Mouse (Mus musculus) lung, postnatal 4 days (tissue): ENCODE measurements around the gene Inpp5d.

Experiments used
- DNase-seq, 2 experiments: peaks; one replicate each; pipeline ENCODE4 v3.0.0; 2021

The Inpp5d gene

DNA sequence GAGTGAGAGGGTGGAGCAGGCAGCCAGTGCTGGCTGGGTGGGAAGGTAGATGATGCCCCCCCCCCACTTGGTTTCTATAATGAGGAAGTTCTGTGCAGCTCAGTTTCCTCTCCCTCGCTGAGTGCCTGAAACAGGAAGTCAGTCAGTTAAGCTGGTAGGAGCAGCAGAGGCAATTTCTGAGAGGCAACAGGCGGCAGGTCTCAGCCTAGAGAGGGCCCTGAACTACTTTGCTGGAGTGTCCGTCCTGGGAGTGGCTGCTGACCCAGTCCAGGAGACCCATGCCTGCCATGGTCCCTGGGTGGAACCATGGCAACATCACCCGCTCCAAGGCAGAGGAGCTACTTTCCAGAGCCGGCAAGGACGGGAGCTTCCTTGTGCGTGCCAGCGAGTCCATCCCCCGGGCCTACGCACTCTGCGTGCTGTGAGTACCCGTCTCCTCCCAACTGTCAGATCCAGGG is at the start of gene Inpp5d:
Gene Inpp5d, plus strand, starts transcription at position 102 of the 458 bp plus-strand sequence.
- DNase-seq: peak; percentile 64 to 70

DNA sequence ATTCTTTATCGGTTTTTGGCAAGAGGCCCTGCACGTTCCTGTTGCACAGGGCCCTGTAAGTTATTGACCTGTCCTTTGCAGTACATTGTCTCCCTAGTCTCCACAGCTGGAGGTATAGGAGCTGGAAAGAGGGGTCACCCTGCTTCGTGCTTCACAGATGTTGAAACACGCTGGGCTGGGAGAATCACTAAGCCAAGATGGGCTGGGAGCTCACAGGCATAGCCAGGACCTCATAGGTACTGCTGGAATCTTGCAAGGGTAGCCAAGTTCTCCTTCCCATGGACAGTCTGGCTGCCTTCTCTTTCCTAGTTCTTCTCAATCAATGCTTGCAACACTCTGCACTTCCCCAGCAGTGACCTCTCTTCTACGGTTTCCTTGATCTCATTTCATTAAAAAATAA is 46.9 kb upstream of the Inpp5d start:
- DNase-seq: no peak

DNA sequence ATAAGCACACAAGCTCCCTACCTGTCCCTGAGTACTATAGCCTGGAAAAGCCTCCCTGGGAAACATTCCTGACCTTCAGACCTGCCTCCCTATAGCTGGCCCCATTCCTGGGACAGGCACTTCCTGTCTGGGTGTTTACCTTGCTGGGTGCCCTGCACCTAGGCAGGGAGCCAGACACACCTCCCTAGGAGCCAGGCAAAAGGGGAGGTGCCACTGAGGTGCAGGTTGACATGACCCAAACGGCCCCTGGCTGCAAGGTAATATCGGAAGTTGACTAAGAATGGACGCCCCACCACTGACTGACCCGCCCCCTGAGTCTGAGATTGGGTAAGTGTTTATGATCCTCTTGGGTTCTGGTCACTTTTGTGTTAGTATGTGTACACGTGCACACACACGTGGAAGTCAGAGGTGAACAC is 46.3 kb upstream of the Inpp5d start, which contains the start of gene Ngef:
Gene Ngef, minus strand, starts transcription at position 71 of the 416 bp plus-strand sequence.
- DNase-seq: peak; percentile 68 to 89

DNA sequence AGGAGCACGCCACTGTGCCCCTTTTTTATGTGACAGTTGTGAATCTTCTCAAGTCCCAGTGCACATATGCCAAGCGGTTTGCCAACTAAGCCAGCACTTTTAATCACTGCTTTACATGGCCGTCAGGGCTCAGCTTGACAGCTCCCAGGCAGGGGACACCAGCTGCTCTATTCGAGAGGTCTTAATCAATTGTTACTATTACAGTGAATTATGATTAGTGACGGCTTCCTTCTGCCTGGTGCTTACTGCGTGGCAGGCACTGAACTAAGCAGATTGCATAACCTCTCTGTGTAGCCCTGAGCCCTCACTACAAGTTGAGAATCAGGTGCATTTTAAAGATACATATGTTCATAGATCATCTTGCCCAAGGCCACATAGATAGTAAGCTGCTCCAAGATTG is 45.8 kb upstream of the Inpp5d start:
- DNase-seq: no peak

DNA sequence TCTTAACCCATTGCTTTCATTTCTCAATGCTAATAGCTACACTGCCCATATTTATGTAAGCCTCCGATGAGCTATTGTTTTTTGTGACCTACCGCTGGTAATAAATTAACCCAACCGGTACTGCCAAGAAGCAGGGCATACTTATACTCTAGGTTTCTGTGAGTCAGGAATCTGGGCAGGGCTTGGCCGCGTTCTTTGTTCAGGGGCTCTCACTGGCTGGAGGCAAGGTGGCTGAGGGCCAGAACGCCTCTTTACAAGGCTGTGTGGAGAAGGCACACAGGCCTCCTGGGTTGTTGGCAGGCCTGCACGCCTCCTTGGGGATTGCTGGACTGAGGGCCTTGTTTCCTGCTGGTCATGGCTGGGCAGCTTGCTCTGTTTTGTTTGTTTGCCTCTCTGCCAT is 45.3 kb upstream of the Inpp5d start:
- peak; percentile 77 to 91 for DNase-seq

DNA sequence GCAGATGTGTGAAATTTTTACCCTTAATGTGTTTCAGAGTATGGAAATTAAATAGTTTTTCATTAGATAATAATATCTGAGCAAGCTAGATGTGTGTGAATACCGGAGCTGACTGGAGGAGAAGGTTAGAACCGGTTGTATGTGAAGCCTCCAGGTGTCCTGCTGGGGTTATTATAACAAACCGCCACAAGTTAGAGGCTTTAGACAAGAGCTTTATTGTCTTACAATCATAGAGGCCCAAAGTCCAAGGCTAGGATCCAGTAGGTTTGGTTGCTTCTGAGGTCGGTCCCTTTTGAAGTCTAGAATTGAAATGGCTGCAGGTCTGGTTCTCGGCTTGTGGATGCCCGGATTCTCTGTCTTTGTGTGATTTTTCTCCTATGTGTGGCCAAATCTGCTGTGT is 41.1 kb upstream of the Inpp5d start:
- no peak for DNase-seq

DNA sequence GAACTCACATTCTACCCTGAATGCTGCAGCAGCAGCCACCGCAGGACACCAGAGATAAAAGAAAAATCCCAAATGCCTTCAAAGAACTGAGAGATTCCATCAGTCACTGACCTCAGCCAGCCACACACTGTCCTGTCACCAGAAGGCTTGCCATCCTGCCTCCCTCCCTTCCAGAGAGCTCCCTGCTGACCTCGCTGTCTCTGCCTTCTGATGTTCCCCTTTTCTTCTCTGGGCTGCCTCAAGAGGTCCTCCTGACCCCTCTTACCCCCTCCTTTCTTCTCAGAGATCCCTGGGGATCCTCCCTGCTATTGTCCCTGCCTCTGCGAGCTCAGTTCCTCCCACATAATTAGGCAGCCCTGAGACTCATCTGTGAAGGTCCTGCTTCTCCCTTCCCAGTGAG is 39.3 kb upstream of the Inpp5d start:
- DNase-seq: no peak

DNA sequence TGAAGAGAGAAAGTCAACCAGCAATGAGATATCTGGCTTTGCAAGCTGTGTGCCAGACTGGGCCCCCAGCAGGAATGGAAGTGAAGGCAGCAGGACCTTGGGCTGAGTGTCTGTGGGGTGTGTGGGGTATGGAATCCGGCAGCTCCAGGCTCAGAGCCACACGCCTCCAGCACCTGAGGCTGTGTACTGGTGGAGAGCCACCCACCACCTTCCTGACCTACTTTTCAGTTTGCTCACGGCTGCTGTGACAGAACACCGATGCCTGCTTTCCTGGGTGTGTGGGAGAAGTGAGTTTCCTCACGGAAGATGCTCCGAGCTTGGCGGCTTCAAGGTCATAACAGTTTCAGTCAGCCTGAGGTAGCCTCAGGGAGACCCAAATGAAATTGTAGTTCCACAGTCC is 30.9 kb upstream of the Inpp5d start:
- DNase-seq: no peak

DNA sequence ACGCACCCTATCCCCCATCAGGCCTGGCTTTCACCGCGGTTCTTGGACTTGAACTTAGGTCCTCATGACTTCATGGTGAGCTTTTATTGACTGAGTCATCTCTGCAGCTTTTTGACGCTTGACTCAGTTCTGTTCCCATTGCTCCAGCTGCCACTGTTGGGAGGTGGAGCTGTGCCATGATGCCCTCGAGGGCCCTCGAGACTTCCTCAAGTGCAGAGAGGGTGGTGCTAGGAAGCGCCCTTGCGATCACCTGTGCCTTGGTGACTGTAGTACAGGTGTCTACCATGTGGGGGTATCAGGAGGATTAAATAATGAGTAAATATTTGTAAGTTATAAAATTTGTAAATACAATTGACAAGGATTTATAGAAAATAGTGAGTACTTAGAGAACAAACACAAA is 30.1 kb upstream of the Inpp5d start:
- DNase-seq: peak; percentile 30 to 63

DNA sequence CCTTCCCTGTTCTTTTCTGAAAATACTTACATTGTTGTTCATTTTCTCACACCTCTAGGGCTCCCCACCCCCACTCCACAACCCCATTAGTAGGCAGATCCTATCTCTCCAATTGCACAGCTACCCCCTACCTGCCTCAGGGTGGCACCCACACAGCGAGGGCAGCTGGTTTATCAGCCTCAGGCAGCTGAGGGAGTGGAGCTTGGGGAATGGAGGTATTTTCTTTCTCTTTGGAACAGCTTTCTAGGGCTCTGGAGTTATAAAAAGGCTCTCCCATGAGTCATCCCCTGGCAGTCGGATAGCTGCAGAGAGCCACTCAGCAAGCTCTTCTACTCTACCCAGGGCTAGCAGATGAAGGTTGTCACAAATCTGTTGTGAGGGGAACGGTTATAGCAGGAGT is 25.9 kb upstream of the Inpp5d start:
- no peak for DNase-seq

DNA sequence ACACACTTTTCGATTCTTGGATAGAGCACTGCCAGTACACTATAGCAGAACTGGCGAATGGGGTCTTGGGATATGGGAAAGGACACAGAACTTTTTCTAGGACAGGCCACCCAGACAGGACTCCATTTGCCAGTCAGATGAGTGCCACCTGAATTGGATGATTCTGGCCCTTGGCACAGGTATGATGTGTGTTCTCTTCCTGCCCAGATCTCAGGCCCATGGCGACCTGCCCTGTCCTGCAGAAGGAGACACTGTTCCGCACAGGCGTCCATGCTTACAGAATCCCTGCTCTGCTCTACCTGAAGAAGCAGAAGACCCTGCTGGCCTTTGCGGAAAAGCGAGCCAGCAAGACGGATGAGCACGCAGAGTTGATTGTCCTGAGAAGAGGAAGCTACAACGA is 25.4 kb upstream of the Inpp5d start:
- no peak for DNase-seq

DNA sequence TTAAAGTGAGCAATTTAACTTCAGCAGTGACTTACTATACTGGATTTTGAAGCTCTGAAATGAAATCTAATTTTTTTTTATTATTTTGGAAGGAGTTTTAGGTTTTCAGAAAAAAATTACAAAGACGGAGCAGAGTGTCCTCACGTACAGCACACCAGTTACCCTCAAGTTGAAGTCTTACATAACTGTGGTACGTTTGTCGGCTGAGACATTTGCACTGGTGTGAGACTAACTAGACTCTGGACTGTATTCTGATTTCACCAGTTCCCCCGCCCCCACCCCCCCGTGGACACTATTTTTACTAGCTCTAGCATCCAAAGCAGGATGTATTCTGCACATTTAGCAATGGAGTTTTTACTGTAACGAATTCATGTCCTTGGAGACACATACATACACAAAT is 19.6 kb upstream of the Inpp5d start:
- no peak for DNase-seq

DNA sequence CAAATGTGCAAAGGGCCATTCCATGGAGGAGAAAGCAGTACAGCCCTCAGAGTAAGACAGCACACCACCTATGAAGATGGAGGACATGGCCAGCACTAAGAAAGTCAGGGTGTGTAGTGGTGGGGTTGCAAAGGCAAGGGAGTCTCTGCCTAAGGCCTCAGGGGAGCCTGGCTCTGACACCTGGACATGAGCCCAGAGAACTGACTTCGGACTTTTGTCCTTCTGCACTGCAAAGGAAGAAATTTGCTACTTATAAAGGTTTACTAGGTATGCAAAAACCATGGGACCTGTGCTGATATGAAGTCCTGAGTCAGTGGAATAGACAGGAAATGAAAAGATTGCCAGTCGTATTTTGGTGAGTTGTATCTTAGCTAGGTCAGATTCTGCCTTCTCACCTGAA is 18.3 kb upstream of the Inpp5d start:
- DNase-seq: no peak

DNA sequence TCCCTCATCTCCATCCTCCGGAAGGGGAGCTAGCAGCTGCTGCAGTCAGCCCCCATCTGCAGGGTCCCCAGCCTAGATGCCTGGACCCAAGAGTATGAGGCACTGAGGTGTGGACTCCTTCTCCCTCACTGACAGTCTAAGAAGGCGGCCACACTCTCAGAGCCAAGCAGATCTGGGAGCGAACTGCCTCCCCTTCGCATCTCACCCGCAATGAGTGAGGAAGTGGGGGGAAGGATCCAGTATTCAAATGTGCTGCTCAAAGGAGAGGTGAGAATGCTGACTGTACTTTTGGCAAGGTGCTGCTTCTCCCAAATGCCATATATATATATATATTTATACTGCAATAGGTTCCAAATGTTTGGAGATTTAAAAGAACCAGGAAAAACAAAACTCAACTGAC is 16.7 kb upstream of the Inpp5d start:
- DNase-seq: no peak

DNA sequence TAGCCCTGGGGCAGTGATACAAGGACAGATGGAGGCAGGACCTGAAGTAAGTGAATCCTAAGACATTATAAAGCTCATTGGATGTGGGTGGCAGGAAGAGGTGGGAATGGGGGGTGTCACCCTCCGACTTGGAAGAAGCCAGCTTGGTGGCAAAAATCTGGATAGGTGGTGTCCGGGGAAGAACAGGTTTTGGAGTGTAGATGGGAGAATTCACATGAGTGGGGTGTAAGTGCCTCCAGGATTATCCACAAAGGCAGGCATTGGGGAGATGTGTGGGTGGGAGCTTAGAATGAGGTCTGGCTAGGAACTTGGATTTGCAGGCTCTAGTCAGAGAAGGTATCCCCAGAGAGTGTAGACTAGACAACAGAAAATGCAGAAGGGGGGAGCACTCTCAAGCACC is 14.8 kb upstream of the Inpp5d start:
- no peak for DNase-seq

DNA sequence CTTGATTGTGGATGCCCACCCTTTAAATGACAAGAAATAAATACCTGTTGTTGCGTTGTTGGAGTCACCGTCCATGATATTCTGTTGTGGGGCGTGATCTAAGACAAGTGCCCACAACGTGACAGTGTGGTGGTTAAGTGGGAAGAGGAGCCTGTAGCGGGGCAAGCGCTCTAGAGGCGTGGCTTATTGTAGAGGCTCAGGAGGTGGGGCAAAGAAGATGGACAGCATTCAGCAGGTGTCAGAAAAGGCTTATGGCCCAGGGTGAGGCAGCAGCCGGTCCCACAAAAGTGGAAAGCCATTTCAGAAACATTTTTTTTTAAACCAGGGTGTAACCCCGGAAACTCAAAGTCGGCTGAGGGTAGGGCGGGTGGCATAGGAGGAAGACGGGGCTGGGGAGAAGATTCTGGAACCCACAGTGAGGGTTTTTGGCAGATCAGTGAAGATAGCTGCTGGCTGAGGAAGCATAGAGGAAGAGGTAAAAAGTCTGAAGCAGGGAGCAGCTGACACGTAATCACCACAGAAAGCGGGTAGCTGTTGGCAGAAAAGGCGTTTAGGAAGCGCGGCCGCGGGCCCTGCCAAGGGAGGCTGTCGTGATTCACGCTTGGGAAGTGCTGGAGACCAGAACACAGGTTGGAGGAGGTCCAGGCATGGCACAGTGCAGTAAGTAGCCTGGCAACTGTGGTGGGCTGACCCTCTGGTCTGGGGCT is 12.6 kb upstream of the Inpp5d start:
- peak; percentile 29 to 44 for DNase-seq

DNA sequence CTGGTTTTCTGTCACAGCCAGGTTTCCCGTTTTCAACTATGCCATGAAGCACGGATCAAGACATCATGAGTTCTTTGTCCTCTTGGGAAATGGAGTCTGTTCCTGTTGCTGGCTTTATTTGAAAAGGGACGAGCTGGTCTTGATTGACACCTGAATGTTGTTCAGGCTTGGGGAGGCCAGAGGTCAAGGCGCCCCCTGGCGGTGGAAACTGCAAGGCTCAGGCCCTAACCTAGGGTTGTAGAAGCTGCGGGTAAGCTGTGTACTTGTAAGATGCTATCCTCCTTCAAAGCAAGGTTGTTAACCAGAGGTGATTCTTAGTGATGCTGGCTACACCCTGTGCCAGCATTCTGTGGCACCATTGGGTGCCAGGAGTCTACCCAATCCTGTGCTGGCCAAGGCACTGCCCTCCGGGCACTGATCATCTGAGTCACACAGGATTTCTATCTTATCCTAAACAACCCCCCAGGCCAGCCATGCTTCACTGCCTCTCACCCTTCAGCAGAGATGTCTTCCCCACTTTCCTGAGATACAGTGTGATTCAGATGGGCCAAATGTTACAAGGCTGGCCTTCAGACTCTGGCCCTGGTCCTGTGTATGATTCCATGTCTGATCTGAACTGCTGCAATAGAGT is 11.6 kb upstream of the Inpp5d start:
- DNase-seq: peak; percentile 53 to 81

DNA sequence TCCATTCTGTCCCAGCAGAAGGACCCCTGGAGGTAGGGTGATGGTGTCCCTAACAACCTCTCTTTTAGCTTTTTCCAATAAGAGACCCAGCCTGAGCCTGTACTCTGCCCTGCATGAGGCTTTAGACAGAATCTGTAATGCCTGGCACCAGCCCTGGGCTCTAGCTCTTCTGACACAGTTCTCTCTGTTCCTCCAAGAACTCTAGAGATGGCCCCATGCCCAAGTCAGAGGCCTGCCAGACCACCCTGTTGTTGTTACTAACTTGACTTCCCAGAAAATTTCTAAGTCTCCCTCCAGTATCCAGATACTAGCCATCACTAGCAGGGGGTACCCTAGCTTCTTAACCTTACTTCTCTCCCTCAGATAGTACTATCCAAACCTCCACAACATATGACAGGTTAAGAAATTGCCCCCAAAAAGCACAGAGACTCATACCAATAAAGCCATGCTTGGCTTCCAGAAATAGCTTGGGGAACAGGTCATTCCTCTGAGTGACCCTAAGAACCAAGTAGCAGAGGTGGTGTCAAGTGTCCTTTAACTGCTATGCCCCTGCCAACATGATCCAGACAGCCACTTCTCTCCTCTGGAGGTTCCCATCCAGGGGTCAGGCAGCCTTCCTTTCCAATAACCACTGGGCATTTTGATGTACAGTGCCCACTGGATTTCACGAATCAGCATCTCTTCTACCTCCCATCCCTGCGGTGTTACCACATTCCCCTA is 5.4 kb upstream of the Inpp5d start:
- no peak for DNase-seq

DNA sequence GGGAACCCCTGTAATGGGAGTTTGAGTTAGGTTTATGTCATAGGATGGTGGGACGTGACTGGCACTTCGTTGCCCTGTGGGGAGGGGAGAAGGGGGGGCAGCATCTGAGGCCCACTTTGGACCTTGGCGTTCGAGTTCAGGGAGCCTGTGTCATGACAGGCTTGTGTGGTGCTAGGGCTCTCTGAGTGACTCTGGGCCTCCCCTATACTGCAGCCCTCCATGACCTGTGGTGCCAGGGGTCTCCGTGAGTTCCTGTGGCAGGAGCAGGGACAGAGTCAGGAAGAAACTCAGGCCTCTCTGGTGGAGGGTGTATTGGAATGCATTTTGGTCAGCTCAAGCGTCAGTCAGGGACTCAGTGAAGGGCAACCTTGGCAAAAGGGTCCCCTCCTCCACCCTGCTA is 581 bp downstream of the Inpp5d start:
- no peak for DNase-seq

DNA sequence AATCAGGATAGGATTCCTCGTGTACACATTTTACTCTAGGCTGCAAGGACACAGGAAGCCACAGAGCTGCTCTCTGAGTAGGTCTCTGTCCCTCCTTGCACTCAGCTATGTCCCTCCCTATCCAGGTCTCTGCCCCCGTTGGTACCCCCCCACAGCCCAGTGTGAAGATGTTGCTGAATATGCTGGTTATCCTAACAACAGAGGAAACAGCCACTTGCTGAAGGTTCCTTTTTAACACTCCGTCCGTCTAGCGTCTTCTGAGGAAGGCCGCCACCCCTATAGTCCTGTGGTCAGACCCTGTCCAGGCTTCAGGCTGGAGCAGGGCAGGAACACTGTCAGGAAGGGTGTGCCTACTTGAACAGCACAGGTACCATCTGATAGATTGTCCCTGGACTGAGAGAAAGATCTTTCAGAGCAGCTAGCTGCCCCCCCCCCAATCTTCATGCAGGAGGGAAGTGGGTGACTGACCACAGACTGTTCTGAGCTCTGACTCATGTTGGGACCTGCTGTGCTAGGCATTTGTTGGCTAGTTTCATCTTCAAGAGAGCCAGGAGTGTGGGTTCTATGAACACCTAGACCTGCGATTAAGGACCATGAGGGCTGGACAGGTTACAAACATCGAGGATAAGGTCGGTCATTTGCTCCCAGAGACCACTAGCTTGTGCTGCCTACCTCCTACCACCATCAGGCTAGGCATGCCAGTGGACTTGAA is 1.2 kb downstream of the Inpp5d start:
- DNase-seq: no peak

DNA sequence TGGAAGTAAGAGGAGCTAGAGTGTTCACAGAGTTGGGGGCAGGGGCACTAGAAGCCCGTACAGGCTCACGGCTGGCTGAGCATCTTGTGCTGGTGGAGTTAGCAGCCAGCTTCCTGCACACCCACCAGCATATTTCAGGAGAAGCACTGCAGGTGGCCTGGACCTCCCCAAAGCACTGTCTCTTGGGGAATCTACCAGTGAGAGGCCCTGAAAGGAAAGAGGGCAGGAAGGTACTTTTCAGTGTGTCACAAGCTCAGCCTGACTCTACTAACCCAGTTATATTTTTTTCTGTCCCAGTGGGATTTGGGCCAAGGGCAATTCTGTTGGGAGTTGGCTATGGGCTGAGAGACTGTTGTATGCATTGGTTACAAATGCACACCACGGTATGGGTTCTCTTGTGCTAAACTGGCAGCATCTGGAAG is 1.8 kb downstream of the Inpp5d start:
- DNase-seq: no peak

DNA sequence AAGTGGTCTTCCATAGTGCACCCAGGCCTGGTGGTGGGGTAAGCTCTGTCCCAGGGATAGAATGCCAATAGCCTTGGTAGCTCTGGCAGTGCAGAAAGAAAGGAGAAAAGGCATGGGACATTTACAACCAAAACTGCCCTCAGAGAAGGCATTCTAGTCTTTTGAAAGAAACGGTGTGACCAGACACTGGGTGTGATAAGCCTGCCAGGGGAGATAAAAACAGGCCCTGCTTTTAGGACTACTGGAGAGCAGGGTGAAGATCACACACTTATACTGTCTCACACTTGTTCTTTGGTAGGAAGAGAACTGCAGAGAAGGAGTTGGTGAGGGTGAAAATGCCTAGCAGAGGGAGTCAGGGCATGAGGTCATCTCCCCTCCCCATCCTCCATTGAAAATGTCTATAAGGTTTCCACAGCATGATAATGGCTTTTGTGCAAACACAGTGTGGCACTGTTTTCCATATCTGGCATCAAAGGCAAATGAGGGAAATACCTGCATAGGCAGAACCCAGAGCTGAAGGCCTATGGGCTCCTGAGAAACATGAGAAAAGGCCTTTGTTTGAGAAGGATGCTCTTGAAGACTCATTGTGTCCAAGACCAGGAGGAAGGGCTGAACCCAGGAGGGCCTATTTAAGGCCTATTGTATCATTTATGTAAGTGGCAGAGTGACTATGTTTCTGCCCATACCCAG is 4.0 kb downstream of the Inpp5d start:
- DNase-seq: no peak

DNA sequence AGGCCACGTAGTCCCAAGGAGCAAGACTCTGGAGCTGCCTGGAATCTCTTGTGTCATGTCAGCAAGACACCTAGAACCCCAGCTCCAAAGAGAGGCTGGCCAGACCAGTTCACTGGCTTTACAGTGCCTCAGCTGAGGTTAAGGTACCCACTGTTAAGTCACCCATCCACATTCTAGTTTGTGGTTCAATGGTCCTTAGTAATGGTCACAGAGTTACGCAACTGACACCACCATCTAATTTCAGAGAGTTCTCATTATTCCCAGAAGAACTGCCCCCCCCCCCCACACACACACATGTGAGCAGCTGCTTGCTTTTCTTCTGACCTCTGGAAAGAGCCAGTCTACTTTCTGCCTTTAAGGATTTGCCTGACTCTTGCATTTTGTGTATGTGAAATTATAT is 4.7 kb downstream of the Inpp5d start:
- DNase-seq: no peak
